Mouse (Mus musculus) hindbrain, embryonic 14.5 days (tissue): ENCODE data around the gene Tfpi. TPM values are rescaled to one million over a fixed set of nuclear protein-coding genes. Genes with fewer than 3 reads are reported as not detected.

ENCODE experiments used
- ATAC-seq: fragments of 200-750 bp; cut with Nextera tagmentation; 2 replicates; pipeline ENCODE4 v1.8.0; 2017; ENCODE audit warnings: moderate number of reproducible peaks, mild to moderate bottlenecking, moderate TSS enrichment, moderate library complexity; ENCODE audit not compliant: low FRiP score
- DNase-seq: peaks from one replicate; pipeline ENCODE4 v3.0.0-alpha.2; 2015; ENCODE audit warnings: low spot score
- H3K27ac ChIP-seq: fragments of 300-500 bp; sonication (generic); 2 replicates; pipeline ENCODE4 v1.5.1; 2014; ENCODE audit warnings: mild to moderate bottlenecking, moderate library complexity
- H3K27me3 ChIP-seq: fragments of 300-500 bp; sonication (generic); 2 replicates; pipeline ENCODE4 v1.6.1; 2014; ENCODE audit warnings: mild to moderate bottlenecking, low read length, mixed read lengths; ENCODE audit not compliant: control insufficient read depth, insufficient read depth
- H3K36me3 ChIP-seq: fragments of 300-500 bp; sonication (generic); replicated peaks from 2 replicates; pipeline ENCODE4 v1.6.1; 2014; ENCODE audit not compliant: control insufficient read depth, insufficient read depth
- H3K4me1 ChIP-seq: fragments of 300-500 bp; sonication (generic); replicated peaks from 2 replicates; pipeline ENCODE4 v1.6.1; 2014; ENCODE audit warnings: antibody characterized with exemption, low read length, mixed read lengths; ENCODE audit not compliant: control insufficient read depth, insufficient read depth
- H3K4me2 ChIP-seq: fragments of 300-500 bp; sonication (generic); replicated peaks from 2 replicates; pipeline ENCODE4 v1.6.1; 2014; ENCODE audit warnings: mild to moderate bottlenecking, moderate library complexity
- H3K4me3 ChIP-seq: fragments of 300-500 bp; sonication (generic); replicated peaks from 2 replicates; pipeline ENCODE4 v1.5.1; 2014; ENCODE audit warnings: mild to moderate bottlenecking, low read length
- H3K9ac ChIP-seq: fragments of 300-500 bp; sonication (generic); 2 replicates; pipeline ENCODE4 v1.6.1; 2014
- H3K9me3 ChIP-seq: fragments of 300-500 bp; sonication (generic); 2 replicates; pipeline ENCODE4 v1.6.1; 2016; ENCODE audit warnings: low read length; ENCODE audit not compliant: control insufficient read depth
- WGBS: fragments of 180-500 bp; shearing (Covaris S2); extraction: QIAGEN DNeasy Blood & Tissue Kit; methylation state at CpG from one replicate; pipeline ENCODE4 v1.1.7; 2014; 5-methylcytosine and 5-hydroxymethylcytosine counted together
- polyA plus RNA-seq: library from polyadenylated mRNA; unstranded; fragments of >200 nt; fragmentation: Nextera tagmentation; extraction: Ambion mirVana; gene quantifications from 2 replicates; pipeline ENCODE4 v1.2.1, GENCODE M21; 2014

The Tfpi gene
- polyA plus RNA-seq, 1 experiment from 2014 or later, result 20.4 TPM

DNA sequence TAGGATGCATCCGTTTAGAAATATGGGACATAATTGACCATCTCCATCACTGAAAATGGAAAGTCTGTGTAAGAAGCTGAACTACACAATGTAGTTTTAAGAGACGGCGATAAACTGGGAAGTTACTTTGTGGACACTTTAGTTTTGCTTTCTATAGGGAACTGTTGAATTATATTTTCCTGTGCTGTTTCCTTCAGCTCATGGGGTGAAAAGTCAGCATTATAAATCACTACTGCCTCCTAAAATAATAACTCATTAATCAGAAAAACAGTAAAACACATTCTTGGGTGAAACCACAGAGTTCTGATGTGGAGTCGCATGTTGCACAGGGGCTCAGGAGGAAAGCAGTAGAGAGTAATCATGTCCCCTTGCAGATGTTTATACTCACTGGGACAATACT is 50.0 kb downstream of the Tfpi start:
- DNase-seq, result no peak
- WGBS, result 88% methylated on average over 4 of the region's 4 CpGs

DNA sequence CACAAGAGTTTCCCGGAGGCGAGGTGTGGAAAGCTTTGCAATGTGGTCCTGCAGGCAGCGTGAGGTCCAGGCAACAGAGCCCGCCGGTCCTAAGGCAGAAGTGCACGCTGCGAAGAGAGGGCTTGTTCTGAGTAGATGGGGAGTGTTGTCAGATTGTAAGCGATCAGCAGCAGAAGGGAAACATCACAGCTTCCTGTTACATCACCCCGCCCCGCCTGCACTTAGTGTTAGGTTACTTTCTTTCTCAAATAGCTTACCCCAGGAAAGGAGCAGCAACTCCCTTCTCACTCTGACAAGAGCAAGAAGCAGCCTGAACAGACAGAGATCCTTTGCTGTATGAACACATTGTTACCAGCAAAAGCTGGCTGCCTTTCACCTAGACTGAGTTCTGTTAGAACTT is 51.4 kb downstream of the Tfpi start, which contains the start of gene Calcrl:
Calcrl (minus strand) TSS at position 274 of the 400 bp plus-strand sequence.
- 1% methylated on average over 10 of the region's 10 CpGs for WGBS
- Histone ChIP-seq H3K4me2 (peak within 1 kb of the TSS; percentile 59), H3K9me3 (no peaks in the 10 kb centered on the region), H3K36me3 (no peaks in the 10 kb centered on the region), H3K9ac (peak within 1 kb of the TSS; percentile 45), H3K27me3 (no peaks in the 10 kb centered on the region), H3K4me1 (no peaks in the 10 kb centered on the region), H3K27ac (no peak within 1 kb of the TSS), H3K4me3 (peak within 1 kb of the TSS; percentile 26)
- ATAC-seq (peak; percentile 53; the same call in 1 of the 2 replicates), DNase-seq (peak; percentile 48)

More for the DNA sequence above, 50.0 kb downstream of the Tfpi start:
- Histone ChIP-seq H3K4me2 (no peak overlapping the region), H3K4me3 (no peak overlapping the region), H3K9me3 (no peaks in the 10 kb centered on the region), H3K9ac (no peak overlapping the region), H3K4me1 (no peaks in the 10 kb centered on the region), H3K36me3 (no peaks in the 10 kb centered on the region), H3K27ac (no peak overlapping the region), H3K27me3 (no peaks in the 10 kb centered on the region)
- ATAC-seq, result no peak

DNA sequence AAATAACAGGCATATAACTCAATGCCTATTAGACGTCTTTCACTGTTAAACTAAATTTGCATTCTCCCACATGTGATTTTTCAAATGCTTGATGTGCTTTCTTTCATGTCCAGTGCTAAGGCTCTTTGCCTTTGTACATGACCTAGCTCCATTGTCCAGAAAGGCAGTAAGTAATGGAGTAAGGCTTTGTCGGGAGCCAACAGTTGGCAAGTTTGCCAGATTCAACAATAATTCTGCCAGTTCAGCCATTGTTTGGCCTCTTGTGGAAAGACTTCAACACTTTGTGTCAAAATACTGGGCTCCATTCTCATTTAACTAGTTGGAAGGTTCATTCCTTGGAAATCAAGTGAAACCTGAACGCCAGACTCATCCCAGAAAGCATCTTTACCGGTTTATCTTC is 60.1 kb downstream of the Tfpi start:
- H3K4me1 ChIP-seq, result no peaks in the 10 kb centered on the region
- ATAC-seq (no peak), DNase-seq (no peak)
- H3K27ac ChIP-seq, result no peak overlapping the region
- no peak overlapping the region for H3K4me2 ChIP-seq
- peaks cover 4% of the 10 kb centered on the region for H3K9me3 ChIP-seq
- H3K9ac ChIP-seq, result no peak overlapping the region
- H3K36me3 ChIP-seq, result no peaks in the 10 kb centered on the region
- H3K4me3 ChIP-seq, result no peak overlapping the region
- no peaks in the 10 kb centered on the region for H3K27me3 ChIP-seq
- 61% methylated on average over 4 of the region's 4 CpGs for WGBS

GRCm38 (mm10) chr2:84409796-84410592 is 66.6 kb downstream of the Tfpi start:
- Histone ChIP-seq H3K4me1 (no peaks in the 10 kb centered on the region), H3K27me3 (no peaks in the 10 kb centered on the region), H3K9ac (no peak overlapping the region), H3K36me3 (no peaks in the 10 kb centered on the region), H3K4me2 (no peak overlapping the region), H3K4me3 (no peak overlapping the region), H3K27ac (no peak overlapping the region), H3K9me3 (peaks cover 4% of the 10 kb centered on the region)
- DNase-seq (no peak), ATAC-seq (no peak)

DNA sequence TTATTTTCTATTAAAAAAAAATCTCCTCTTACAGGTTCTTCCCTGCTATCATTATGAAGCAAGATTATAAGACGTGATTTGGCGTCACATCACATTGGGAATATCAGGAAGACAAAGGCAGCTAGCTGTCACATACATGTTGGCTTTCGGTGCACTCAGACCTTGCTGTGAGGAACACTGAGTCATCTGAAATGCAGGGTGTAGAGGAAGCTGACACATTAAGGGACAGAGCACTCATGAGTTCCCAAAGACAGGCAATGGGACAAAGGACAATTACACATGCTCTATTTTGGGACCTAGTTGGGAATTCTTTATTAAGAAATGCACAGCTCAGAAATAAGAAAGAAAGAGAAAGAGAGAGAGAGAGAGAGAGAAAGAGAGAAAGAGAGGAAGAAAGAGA is 71.7 kb downstream of the Tfpi start:
- no peak for ATAC-seq
- Histone ChIP-seq H3K9me3 (no peaks in the 10 kb centered on the region), H3K9ac (no peak overlapping the region), H3K4me3 (no peak overlapping the region), H3K4me1 (no peaks in the 10 kb centered on the region), H3K27me3 (no peaks in the 10 kb centered on the region), H3K27ac (no peak overlapping the region), H3K4me2 (no peak overlapping the region), H3K36me3 (no peaks in the 10 kb centered on the region)
- WGBS, result 86% methylated on average over 3 of the region's 3 CpGs
- no peak for DNase-seq

DNA sequence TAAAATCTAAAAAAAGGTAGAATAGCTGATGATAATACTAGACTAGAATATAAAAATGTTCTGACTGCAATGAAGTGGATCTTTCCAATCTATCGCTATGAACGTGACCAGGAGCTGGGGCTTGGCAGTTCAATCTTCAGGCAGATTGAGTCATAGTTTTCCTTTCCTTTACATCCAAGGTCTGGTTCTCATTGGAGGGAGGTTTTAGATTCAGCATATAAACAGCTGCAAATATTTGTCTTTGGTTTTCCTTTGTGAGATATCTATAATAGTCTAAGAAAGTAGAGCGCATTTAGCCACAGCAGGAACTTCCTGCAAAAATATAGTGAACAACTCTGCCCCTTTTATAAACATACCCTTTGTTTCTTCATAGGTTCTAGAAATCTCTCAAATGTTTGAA is 73.9 kb downstream of the Tfpi start:
- DNase-seq, result no peak
- Histone ChIP-seq H3K9me3 (no peaks in the 10 kb centered on the region), H3K4me3 (no peak overlapping the region), H3K4me1 (no peaks in the 10 kb centered on the region), H3K4me2 (no peak overlapping the region), H3K27me3 (no peaks in the 10 kb centered on the region), H3K9ac (no peak overlapping the region), H3K27ac (no peak overlapping the region), H3K36me3 (no peaks in the 10 kb centered on the region)
- no peak for ATAC-seq
- 94% methylated on average over 3 of the region's 3 CpGs for WGBS

DNA sequence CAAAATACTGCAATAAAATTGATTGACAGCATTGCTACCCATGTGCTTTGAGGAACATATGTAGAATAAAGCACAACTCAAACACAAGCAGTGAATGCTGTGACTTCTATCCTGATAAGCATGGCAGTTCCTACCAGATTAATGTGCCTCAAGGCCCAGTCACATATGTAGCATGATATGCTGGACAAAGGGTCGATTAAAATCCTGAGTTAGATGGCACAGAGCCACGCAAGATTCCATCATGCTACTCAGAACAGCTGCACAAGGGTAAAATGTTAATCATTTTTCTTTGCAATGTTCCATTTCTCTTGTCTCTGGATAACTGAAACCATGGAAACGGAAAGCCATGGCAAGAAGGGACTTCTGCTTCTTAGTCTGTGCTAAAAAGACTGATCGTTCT is 80.0 kb downstream of the Tfpi start:
- peak; percentile 46; the same call in 1 of the 2 replicates for ATAC-seq
- Histone ChIP-seq H3K9me3 (no peaks in the 10 kb centered on the region), H3K36me3 (no peaks in the 10 kb centered on the region), H3K4me3 (no peak overlapping the region), H3K27me3 (no peaks in the 10 kb centered on the region), H3K27ac (no peak overlapping the region), H3K4me1 (no peaks in the 10 kb centered on the region), H3K4me2 (no peak overlapping the region), H3K9ac (no peak overlapping the region)
- 65% methylated on average over 4 of the region's 4 CpGs for WGBS
- DNase-seq, result no peak

- no peaks in the 10 kb centered on the region for H3K9me3 ChIP-seq
- ATAC-seq, result no peak
- no peak overlapping the region for H3K27ac ChIP-seq
- H3K27me3 ChIP-seq, result no peaks in the 10 kb centered on the region
- no peak overlapping the region for H3K4me3 ChIP-seq
- H3K4me2 ChIP-seq, result no peak overlapping the region
- H3K36me3 ChIP-seq, result no peaks in the 10 kb centered on the region
- no peak overlapping the region for H3K9ac ChIP-seq
- H3K4me1 ChIP-seq, result no peaks in the 10 kb centered on the region
- DNase-seq, result no peak
- 95% methylated on average over 4 of the region's 4 CpGs for WGBS
These were observed 83.3 kb downstream of the Tfpi start for GRCm38 (mm10) chr2:84393236-84393635.

- no peaks in the 10 kb centered on the region for H3K27me3 ChIP-seq
- no peaks in the 10 kb centered on the region for H3K9me3 ChIP-seq
- H3K9ac ChIP-seq, result no peak overlapping the region
- H3K36me3 ChIP-seq, result no peaks in the 10 kb centered on the region
- DNase-seq (no peak), ATAC-seq (no peak)
- H3K4me2 ChIP-seq, result no peak overlapping the region
- no peaks in the 10 kb centered on the region; the same call in 1 of the 2 replicates for H3K4me1 ChIP-seq
- H3K27ac ChIP-seq, result no peak overlapping the region
- H3K4me3 ChIP-seq, result no peak overlapping the region
These were observed 87.5 kb downstream of the Tfpi start for GRCm38 (mm10) chr2:84389075-84389474.
